ENCODE assay signal across 10 mouse cellular contexts in the genomic region with DNA sequence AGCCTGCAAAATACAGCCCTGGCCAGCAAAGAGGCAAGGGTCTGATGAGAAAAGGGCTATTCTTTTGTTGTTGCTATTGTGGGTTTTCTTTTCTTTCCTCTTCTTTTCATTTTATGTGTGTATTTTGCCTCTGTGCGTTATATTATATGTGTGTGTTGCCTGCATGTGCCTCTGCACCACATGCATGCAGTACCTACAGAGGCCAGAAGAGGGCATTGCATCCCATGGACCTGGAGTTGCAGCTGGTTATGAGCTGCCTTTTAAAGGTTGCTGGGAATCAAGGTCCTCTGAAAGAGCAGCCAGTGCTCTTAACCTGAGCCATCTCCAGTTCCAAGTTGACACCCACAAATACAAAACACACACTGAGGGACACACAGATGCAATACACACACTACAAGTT. TPM values are rescaled to one million over a fixed set of nuclear protein-coding genes. Genes with fewer than 3 reads are reported as not detected.
A peak's percentile ranks its signal among the peaks of the same experiment; 100 is the strongest.
DNase-seq lines count a peak whose midpoint lies in the region; ATAC-seq and TF ChIP-seq lines count a peak whose summit lies in the region.
"Had no signal": no experiment of that assay in that cellular context is flagged by ENCODE, and none has a peak within 500 bp of the region (broad histone marks: within the 10 kb centered on the region; RNA-seq: fewer than 3 reads in every experiment).

No protein-coding gene starts in this region.

- no peaks in the 10 kb centered on the region for H3K27me3 ChIP-seq in Patski
- H3K27me3 ChIP-seq in hindbrain, embryonic 13.5 days, result no peaks in the 10 kb centered on the region
- H3K27me3 ChIP-seq in intestine, embryonic 16.5 days (replicated peaks; ENCODE audit: control insufficient read depth, insufficient read depth, low read length), result no peaks in the 10 kb centered on the region
- H3K27me3 ChIP-seq: embryonic facial prominence, embryonic 15.5 days; limb, embryonic 12.5 days had no signal

- H3K27ac ChIP-seq in layer of hippocampus, adult 2 months, result no peak overlapping the region
- H3K27ac ChIP-seq in hindbrain, embryonic 13.5 days, result no peak overlapping the region
- H3K27ac ChIP-seq in intestine, embryonic 16.5 days (ENCODE audit: low read length), result no peak overlapping the region
- H3K27ac ChIP-seq: embryonic facial prominence, embryonic 15.5 days; limb, embryonic 12.5 days had no signal

- DNase-seq in layer of hippocampus, adult 2 months (ENCODE audit: low spot score in 2 of 2), result no peak
- no peak for DNase-seq in layer of hippocampus, adult 18-20 months (ENCODE audit: low spot score in 2 of 2)
- DNase-seq in Patski (ENCODE audit: low read depth, low spot score), result no peak
- DNase-seq in spleen, postnatal 4 days (ENCODE audit: low spot score in 2 of 2), result peak; percentile 60 to 84
- DNase-seq in urinary bladder, adult 18-20 months (ENCODE audit: low spot score in 2 of 2), result no peak

- no peaks in the 10 kb centered on the region; the same call in 1 of the 2 replicates for H3K36me3 ChIP-seq in hindbrain, embryonic 13.5 days
- H3K36me3 ChIP-seq in intestine, embryonic 16.5 days (ENCODE audit: control insufficient read depth, insufficient read depth, low read length), result 0 out of 2 replicates have a peak, but pooled peaks cover 4% of the 10 kb centered on the region
- H3K36me3 ChIP-seq: embryonic facial prominence, embryonic 15.5 days; limb, embryonic 12.5 days had no signal

- peak; percentile 73 for TF ChIP-seq CTCF in layer of hippocampus, adult 2 months (conservative IDR thresholded peaks at IDR 0.05)
- TF ChIP-seq CTCF in Patski (IDR thresholded peaks at IDR 0.05), result peak; percentile 72

- in situ Hi-C loops in Patski (cut with MboI; ENCODE audit: low pct_unique_long_range_greater_than_20kb), result loop anchor here (25.0 kb wide), 1 partner anchor 1017 kb away; no protein-coding TSS in a partner anchor

- no peak for ATAC-seq in Patski
- peak; percentile 67; the same call in 1 of the 2 replicates for ATAC-seq in erythroblast, adult 5-6 weeks (replicated peaks; ENCODE audit: low FRiP score, poor library complexity, severe bottlenecking)
- no peak for ATAC-seq in hindbrain, embryonic 13.5 days (ENCODE audit: low FRiP score)
- no peak for ATAC-seq in intestine, embryonic 16.5 days

- H3K9ac ChIP-seq in hindbrain, embryonic 13.5 days, result no peak overlapping the region
- H3K9ac ChIP-seq in intestine, embryonic 16.5 days (ENCODE audit: low read depth, low read length), result no peak overlapping the region
- H3K9ac ChIP-seq: embryonic facial prominence, embryonic 15.5 days; limb, embryonic 12.5 days had no signal

- CTCF ChIA-PET in Patski (lab: Charles Lee), result interaction anchor here (0.8 to 2.4 kb wide), 4 partner anchors 11 to 79 kb away, joined by 3 to 7 read pairs (median 4); no protein-coding TSS in a partner anchor

- H3K4me2 ChIP-seq in hindbrain, embryonic 13.5 days, result no peak overlapping the region
- H3K4me2 ChIP-seq in intestine, embryonic 16.5 days (ENCODE audit: low read depth, low read length), result no peak overlapping the region
- H3K4me2 ChIP-seq: embryonic facial prominence, embryonic 15.5 days; limb, embryonic 12.5 days had no signal

- H3K4me1 ChIP-seq in hindbrain, embryonic 13.5 days (replicated peaks), result no peaks in the 10 kb centered on the region
- H3K4me1 ChIP-seq in intestine, embryonic 16.5 days (ENCODE audit: control insufficient read depth, insufficient read depth, low read length), result no peaks in the 10 kb centered on the region

- POLR2A ChIA-PET in Patski (lab: Charles Lee), result no interaction called here

- H3K9me3 ChIP-seq in hindbrain, embryonic 13.5 days, result peaks cover 3% of the 10 kb centered on the region; the same call in 1 of the 2 replicates
- H3K9me3 ChIP-seq in intestine, embryonic 16.5 days (ENCODE audit: control insufficient read depth, low read length), result no peaks in the 10 kb centered on the region; the same call in 1 of the 2 replicates
- H3K9me3 ChIP-seq: embryonic facial prominence, embryonic 15.5 days had no signal

- 100% methylated on average over 1 of the region's 1 CpGs for WGBS in hindbrain, embryonic 13.5 days
- WGBS in intestine, embryonic 16.5 days, result 93% methylated on average over 1 of the region's 1 CpGs

- no peak overlapping the region for H3K4me3 ChIP-seq in layer of hippocampus, adult 2 months
- no peak overlapping the region for H3K4me3 ChIP-seq in hindbrain, embryonic 13.5 days
- no peak overlapping the region for H3K4me3 ChIP-seq in intestine, embryonic 16.5 days (ENCODE audit: low read length)
- H3K4me3 ChIP-seq: embryonic facial prominence, embryonic 15.5 days; limb, embryonic 12.5 days had no signal

RNA-seq across cellular contexts. Expression of a gene that starts 29.1 kb away (rescaled TPM):
- total RNA-seq in layer of hippocampus, adult 2 months (2021), result 10 to 100 TPM; 24.4 to 25.9 TPM
- total RNA-seq in layer of hippocampus, adult 18-20 months (2021), result 10 to 100 TPM; 21.7 to 22.1 TPM
- 33.7 TPM for polyA plus RNA-seq in Patski (2021)
- 12.1 and 17.1 TPM in 2 replicates for total RNA-seq in erythroblast, adult 5-6 weeks (2015; ENCODE audit: low replicate concordance)
- total RNA-seq in erythroblast, adult 5-6 weeks (2017; ENCODE audit: low replicate concordance), result 12.3 and 17.8 TPM in 2 replicates
- 29.6 and 31.3 TPM in 2 replicates for polyA plus RNA-seq in hindbrain, embryonic 13.5 days (2015; fragmentation: Nextera tagmentation; extraction: Ambion mirVana)
- 20.0 and 22.5 TPM in 2 replicates for polyA plus RNA-seq in intestine, embryonic 16.5 days (2015; fragmentation: Nextera tagmentation; extraction: Ambion mirVana)

Comparison
In these comparisons a context has a peak if more than half of its experiments do, and no peak if none do; other contexts are left out.
1. DNase-seq: peak in spleen, postnatal 4 days (2 of 2); none in layer of hippocampus, adult 2 months (0 of 2), layer of hippocampus, adult 18-20 months (0 of 2), Patski (single experiment) and urinary bladder, adult 18-20 months (0 of 2).